Mouse (Mus musculus) CH12.LX (cell line): ENCODE data around the gene Neurl4. TPM values are rescaled to one million over a fixed set of nuclear protein-coding genes. Genes with fewer than 3 reads are reported as not detected.

ENCODE experiments used
- DNase-seq: peaks from one replicate; pipeline ENCODE4 v3.0.0-alpha.2; 2013; ENCODE audit errors: extremely low read depth
- H3K27ac ChIP-seq: 2 replicates; pipeline ENCODE4 v1.5.1; 2012; ENCODE audit warnings: low read depth, mild to moderate bottlenecking, control low read depth, moderate library complexity; ENCODE audit not compliant: insufficient read depth
- H3K27me3 ChIP-seq: replicated peaks from 2 replicates; pipeline ENCODE3; 2012; ENCODE audit warnings: inconsistent platforms
- H3K36me3 ChIP-seq, 2 experiments: replicated peaks in 1 of 2; 2 replicates each; pipeline versions ENCODE3 to v1.6.1; 2012; ENCODE audit warnings: inconsistent platforms in 1 of 2, low read length in 1 of 2, mild to moderate bottlenecking in 1 of 2, mixed read lengths in 1 of 2, moderate library complexity in 1 of 2; ENCODE audit not compliant: control insufficient read depth in 1 of 2, insufficient read depth in 1 of 2
- H3K4me1 ChIP-seq, 2 experiments: 2 replicates each; pipeline ENCODE4 v1.6.1; 2012; ENCODE audit warnings: inconsistent platforms in 1 of 2, moderate library complexity in 1 of 2; ENCODE audit not compliant: insufficient read depth in 2 of 2, control insufficient read depth in 1 of 2
- H3K4me2 ChIP-seq: 2 replicates; pipeline ENCODE4 v1.6.1; 2012; ENCODE audit warnings: low read depth, mild to moderate bottlenecking, control low read depth; ENCODE audit not compliant: poor library complexity, insufficient read depth, severe bottlenecking
- H3K4me3 ChIP-seq, 3 experiments: fragments of 150-350 bp in 1 of 3; sonication (generic) in 1 of 3; replicated peaks in 1 of 3; 2 replicates each; pipeline versions ENCODE3 to v1.5.1; 2011 to 2012; ENCODE audit warnings: low read depth in 2 of 3, low read length in 2 of 3, mild to moderate bottlenecking in 2 of 3, moderate library complexity in 2 of 3, control low read depth in 1 of 3, improper control_type of control experiment in 1 of 3, inconsistent platforms in 1 of 3, mixed read lengths in 1 of 3; ENCODE audit not compliant: poor library complexity in 1 of 3
- H3K79me2 ChIP-seq: replicated peaks from 2 replicates; pipeline ENCODE4 v1.6.1; 2012; ENCODE audit warnings: mild to moderate bottlenecking, moderate library complexity; ENCODE audit not compliant: control insufficient read depth, poor library complexity, insufficient read depth, severe bottlenecking; ENCODE audit errors: extremely low read depth
- H3K9ac ChIP-seq: 2 replicates; pipeline ENCODE4 v1.6.1; 2012; ENCODE audit warnings: low read depth, mild to moderate bottlenecking, control low read depth, moderate library complexity; ENCODE audit not compliant: insufficient read depth
- H3K9me3 ChIP-seq: replicated peaks from 2 replicates; pipeline ENCODE3; 2012; ENCODE audit warnings: low read length, inconsistent platforms, mixed read lengths
- BHLHE40 ChIP-seq: IDR thresholded peaks from 2 replicates; pipeline ENCODE4 v1.6.1; 2011; ENCODE audit warnings: mild to moderate bottlenecking, low read depth, low read length, improper control_type of control experiment
- CHD1 ChIP-seq: IDR thresholded peaks from 2 replicates; pipeline ENCODE4 v1.6.1; 2012; ENCODE audit warnings: low read depth, low read length, improper control_type of control experiment, inconsistent platforms
- CHD2 ChIP-seq: IDR thresholded peaks from 2 replicates; pipeline ENCODE4 v1.6.1; 2011; ENCODE audit warnings: low read length, improper control_type of control experiment
- E2F4 ChIP-seq: IDR thresholded peaks from 2 replicates; pipeline ENCODE4 v1.6.1; 2011; ENCODE audit warnings: low read depth, low read length, improper control_type of control experiment; ENCODE audit not compliant: insufficient replicate concordance
- ELF1 ChIP-seq: IDR thresholded peaks from 2 replicates; pipeline ENCODE4 v1.6.1; 2014; ENCODE audit warnings: low read depth, mild to moderate bottlenecking, inconsistent platforms, low read length, improper control_type of control experiment
- GABPA ChIP-seq: IDR thresholded peaks from 2 replicates; pipeline ENCODE4 v1.6.1; 2012; ENCODE audit warnings: low read depth, low read length, improper control_type of control experiment, inconsistent platforms; ENCODE audit not compliant: insufficient replicate concordance
- JUND ChIP-seq: conservative IDR thresholded peaks from 2 replicates; pipeline ENCODE4 v1.6.1; 2011; ENCODE audit warnings: low read depth, low read length, improper control_type of control experiment
- MAFK ChIP-seq: IDR thresholded peaks from 2 replicates; pipeline ENCODE4 v1.6.1; 2011; ENCODE audit warnings: low read length, improper control_type of control experiment; ENCODE audit not compliant: insufficient replicate concordance
- MXI1 ChIP-seq: IDR thresholded peaks from 2 replicates; pipeline ENCODE4 v1.6.1; 2011; ENCODE audit warnings: mild to moderate bottlenecking, low read depth, low read length, improper control_type of control experiment
- MYC ChIP-seq: IDR thresholded peaks from 2 replicates; pipeline ENCODE4 v1.6.1; 2011; ENCODE audit warnings: low read depth, mild to moderate bottlenecking, improper control_type of control experiment, low read length
- NELFE ChIP-seq: IDR thresholded peaks from 2 replicates; pipeline ENCODE4 v1.6.1; 2011; ENCODE audit warnings: low read depth, low read length, improper control_type of control experiment
- NRF1 ChIP-seq: IDR thresholded peaks from 2 replicates; pipeline ENCODE4 v1.6.1; 2014; ENCODE audit warnings: low read depth, mild to moderate bottlenecking, inconsistent platforms, low read length, improper control_type of control experiment, moderate library complexity
- POLR2A ChIP-seq: IDR thresholded peaks from 2 replicates; pipeline ENCODE4 v1.6.1; 2011; ENCODE audit warnings: low read depth, mild to moderate bottlenecking, improper control_type of control experiment, low read length
- RAD21 ChIP-seq: IDR thresholded peaks from 2 replicates; pipeline ENCODE4 v1.6.1; 2011; ENCODE audit warnings: low read depth, mild to moderate bottlenecking, low read length, improper control_type of control experiment, moderate library complexity
- ZMIZ1 ChIP-seq: IDR thresholded peaks from 2 replicates; pipeline ENCODE4 v1.6.1; 2012; ENCODE audit warnings: low read depth, mild to moderate bottlenecking, inconsistent platforms, low read length, improper control_type of control experiment
- dilution Hi-C: fragments of 300-500 bp; cut with MboI; formaldehyde crosslinking; loops from 2 replicates; pipeline ENCODE4 v1.14.3; 2020; ENCODE audit warnings: low sequenced_read_pairs; ENCODE audit not compliant: extremely low pct_unique_long_range_greater_than_20kb, extremely low pct_ligation_motif_present
- in situ Hi-C: fragments of 300-500 bp; cut with MboI; formaldehyde crosslinking; loops from 3 replicates; pipeline ENCODE4 v1.14.3; 2019; ENCODE audit warnings: low sequenced_read_pairs, low pct_ligation_motif_present, low pct_unique_long_range_greater_than_20kb, mixed read lengths
- polyA plus RNA-seq: library from polyadenylated mRNA; unstranded; fragments of >175 nt; gene quantifications from 2 replicates; pipeline ENCODE4 v1.2.1, GENCODE M21; 2012; ENCODE audit warnings: low read depth; ENCODE audit not compliant: insufficient read length
- total RNA-seq, 2 experiments: library from RNA; depleted of rRNA; stranded (reverse); fragments of 300-350 nt in 1 of 2; fragments of >200 nt in 1 of 2; gene quantifications; 2 replicates each; pipeline ENCODE4 v1.2.3; 2012 to 2014

Neurl4 gene
- total and polyA plus RNA-seq, 3 experiments: 21.4 to 51.0 (median 40.1) TPM

GRCm38 (mm10) chr11:69883527-69884151 lies 17.2 kb upstream of the Neurl4 start:
- H3K4me2 ChIP-seq: no peak overlapping the region
- no peaks in the 10 kb centered on the region for H3K27me3 ChIP-seq
- no peaks in the 10 kb centered on the region for H3K79me2 ChIP-seq
- DNase-seq: no peak
- peaks cover 10% of the 10 kb centered on the region for H3K9me3 ChIP-seq
- TF ChIP-seq MYC (no peak), MXI1 (no peak)
- TF ChIP-seq, all 38 proteins: peak for 0
- H3K36me3 ChIP-seq: peaks cover 21 to 83% of the 10 kb centered on the region in 2 experiments
- no peak overlapping the region for H3K27ac ChIP-seq
- dilution Hi-C loops: no loop called here
- no peak overlapping the region for H3K9ac ChIP-seq
- in situ Hi-C loops: loop anchor here (5.0 kb wide), 1 partner anchor 34 kb away; no protein-coding TSS in a partner anchor
- H3K4me3 ChIP-seq: no peak overlapping the region
- peaks cover 16 to 32% of the 10 kb centered on the region in 2 experiments for H3K4me1 ChIP-seq

GRCm38 (mm10) chr11:69884240-69884639 lies 16.6 kb upstream of the Neurl4 start:
- Histone ChIP-seq H3K4me3 (no peak overlapping the region), H3K36me3 (peaks cover 21 to 84% of the 10 kb centered on the region in 2 experiments), H3K27me3 (no peaks in the 10 kb centered on the region), H3K27ac (no peak overlapping the region), H3K4me1 (peaks cover 12 to 26% of the 10 kb centered on the region in 2 experiments), H3K9me3 (peaks cover 10% of the 10 kb centered on the region), H3K4me2 (no peak overlapping the region), H3K79me2 (no peaks in the 10 kb centered on the region), H3K9ac (no peak overlapping the region)
- no peak for DNase-seq
- in situ Hi-C loops (loop anchor here (5.0 kb wide), 1 partner anchor 33 kb away; no protein-coding TSS in a partner anchor), dilution Hi-C loops (no loop called here)
- TF ChIP-seq ZMIZ1 (no peak), NELFE (no peak), NRF1 (no peak), E2F4 (no peak), JUND (no peak), CHD2 (no peak), POLR2A (no peak), CHD1 (no peak), BHLHE40 (no peak), MYC (no peak), MXI1 (no peak), MAFK (no peak), ELF1 (no peak), RAD21 (no peak), GABPA (no peak)
